Mouse (Mus musculus): ENCODE measurements around the gene Hs6st3.

GRCm38 (mm10) chr14:119849338-119849737 is 711.2 kb downstream of the Hs6st3 start:
- TF ChIP-seq CTCF (IDR thresholded peaks at IDR 0.05; ENCODE audit: low read depth) (no peak), EP300 (optimal IDR thresholded peaks at IDR 0.05) (no peak)
